Mouse (Mus musculus) urinary bladder, postnatal 14 days (tissue): Measurements from ENCODE around the gene Exoc6.

Experiments
- DNase-seq: peaks from one replicate; pipeline ENCODE4 v3.0.0; 2021; ENCODE audit warnings: low spot score

The Exoc6 gene

DNA sequence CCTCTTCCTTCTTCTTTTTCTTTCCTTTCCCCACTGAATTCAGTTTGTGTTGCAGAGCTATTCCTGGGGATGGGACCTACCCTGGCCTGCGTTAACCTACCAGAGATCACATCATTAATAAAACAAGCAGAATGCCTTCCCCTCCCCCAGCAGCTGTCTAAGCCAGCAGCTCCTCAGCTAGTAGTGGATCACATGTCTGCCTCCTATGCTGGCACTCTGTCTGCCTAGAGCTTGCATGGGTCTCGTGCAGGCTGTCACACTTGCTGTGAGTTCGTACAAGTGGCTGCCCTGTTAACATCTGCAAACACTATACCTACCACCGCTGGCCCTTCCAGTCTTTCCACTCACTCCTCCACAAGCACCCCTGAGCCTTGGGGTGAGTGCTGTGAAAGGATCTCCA lies 29.4 kb downstream of the Exoc6 start:
- no peak for DNase-seq

GRCm38 (mm10) chr19:37580438-37580837 lies 30.2 kb downstream of the Exoc6 start:
- no peak for DNase-seq

- no peak for DNase-seq
Observed at GRCm38 (mm10) chr19:37585210-37585609, 35.0 kb downstream of the Exoc6 start.

- no peak for DNase-seq
Observed at GRCm38 (mm10) chr19:37585684-37586083, 35.5 kb downstream of the Exoc6 start.

DNA sequence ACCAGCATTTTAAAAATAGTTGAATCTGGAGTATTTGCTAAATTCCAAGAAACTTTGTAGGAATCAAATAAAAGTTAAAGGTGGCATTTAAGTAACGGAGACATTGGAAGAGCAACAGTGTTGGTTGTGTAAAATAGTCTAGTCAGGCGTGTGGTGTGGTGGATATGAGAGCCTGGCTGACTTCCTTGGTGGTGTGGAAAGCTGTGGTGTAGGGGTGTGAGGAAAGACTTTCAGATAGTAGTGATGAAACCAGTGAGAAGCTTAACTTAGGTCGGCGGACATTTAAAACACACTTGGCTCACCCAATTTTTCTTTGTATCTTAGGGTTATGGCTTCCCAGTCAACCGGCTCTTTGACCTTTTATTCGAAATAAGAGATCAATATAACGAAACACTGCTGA lies 40.3 kb downstream of the Exoc6 start:
- no peak for DNase-seq

GRCm38 (mm10) chr19:37601968-37602848 lies 52.0 kb downstream of the Exoc6 start:
- DNase-seq = peak; percentile 50

- DNase-seq = no peak
Observed at GRCm38 (mm10) chr19:37609991-37610390, 59.8 kb downstream of the Exoc6 start.

DNA sequence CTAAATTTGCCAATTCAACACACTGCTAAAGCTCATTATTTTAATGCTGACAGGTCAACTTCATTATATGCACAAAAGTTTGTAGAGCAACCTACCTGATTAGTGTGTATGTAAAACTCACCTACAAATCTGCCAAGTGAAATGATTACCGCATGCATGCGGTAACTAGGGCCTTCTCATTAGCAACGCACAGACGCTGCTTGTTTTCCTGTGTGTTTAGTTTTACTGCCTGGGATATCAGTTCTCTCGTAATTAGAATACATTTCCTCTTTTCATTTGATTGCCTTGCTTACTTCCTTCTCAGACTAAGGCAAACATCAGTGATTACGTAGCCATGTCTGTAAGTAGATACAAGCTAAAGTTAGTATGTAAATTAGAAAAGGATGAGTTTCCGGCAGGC lies 62.7 kb downstream of the Exoc6 start:
- no peak for DNase-seq

- no peak for DNase-seq
Observed at GRCm38 (mm10) chr19:37615039-37615630, 64.9 kb downstream of the Exoc6 start.

DNA sequence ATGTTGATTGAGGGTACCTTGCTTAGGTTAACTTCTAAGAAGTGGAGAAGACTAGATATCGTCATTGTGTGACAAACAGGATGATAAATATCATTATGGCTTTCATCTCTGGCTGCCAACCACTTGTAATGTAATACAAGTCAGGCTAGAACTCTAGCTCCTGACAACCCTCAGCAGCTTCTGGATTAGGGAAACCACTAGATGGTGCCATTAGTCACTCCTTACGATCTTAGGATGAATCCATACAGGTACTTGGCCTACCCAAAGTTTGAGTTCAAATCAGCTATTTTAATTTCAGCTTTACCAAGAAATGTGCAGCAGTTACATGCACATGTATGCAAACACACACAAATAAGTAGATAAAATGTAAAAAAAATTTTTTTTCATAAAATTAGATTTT lies 97.8 kb downstream of the Exoc6 start:
- DNase-seq = no peak

DNA sequence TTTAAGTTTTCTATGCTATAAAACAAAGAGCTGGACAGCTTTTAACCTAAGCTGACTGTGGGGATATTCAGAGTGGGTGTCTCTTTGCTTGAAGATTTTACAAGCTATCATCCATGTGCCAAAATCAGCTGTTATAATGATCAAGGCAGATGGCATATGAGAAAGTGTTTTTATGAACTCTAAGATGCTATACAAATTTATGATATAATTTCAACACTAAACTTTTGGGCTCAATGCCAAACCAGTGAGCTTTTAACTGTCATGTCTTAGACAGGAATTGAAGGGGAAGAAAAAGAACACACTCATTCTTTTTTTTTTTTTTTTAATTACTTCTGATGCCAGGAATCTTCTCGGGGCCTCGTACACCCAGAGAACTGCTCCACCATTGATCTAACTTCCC lies 100.3 kb downstream of the Exoc6 start:
- no peak for DNase-seq

- no peak for DNase-seq
Observed at GRCm38 (mm10) chr19:37654012-37654411, 103.8 kb downstream of the Exoc6 start.

- DNase-seq = no peak
Observed at GRCm38 (mm10) chr19:37656441-37656840, 106.2 kb downstream of the Exoc6 start.

DNA sequence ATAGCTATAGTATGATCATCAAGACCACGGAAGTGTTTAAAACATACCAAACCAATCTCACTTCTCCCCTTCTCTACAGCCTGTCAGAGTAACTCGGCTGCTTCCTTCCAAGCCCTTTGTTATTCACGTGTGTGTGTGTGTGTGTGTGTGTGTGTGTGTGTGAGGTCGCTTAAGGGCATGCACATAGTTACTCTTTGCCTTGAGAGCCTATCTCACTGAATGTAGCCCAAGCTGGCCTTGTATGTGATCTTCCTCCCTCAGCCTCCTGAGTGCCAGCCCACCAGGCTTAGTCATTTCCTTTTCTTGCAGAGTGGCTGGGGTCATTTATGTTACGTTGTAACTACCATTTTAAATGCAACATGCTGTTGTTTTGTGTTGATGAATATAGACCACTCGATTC lies 115.0 kb downstream of the Exoc6 start:
- no peak for DNase-seq

- no peak for DNase-seq
Observed at GRCm38 (mm10) chr19:37667855-37668594, 117.8 kb downstream of the Exoc6 start.

GRCm38 (mm10) chr19:37668657-37669056 lies 118.4 kb downstream of the Exoc6 start:
- DNase-seq = no peak

GRCm38 (mm10) chr19:37669486-37669885 lies 119.3 kb downstream of the Exoc6 start:
- no peak for DNase-seq

GRCm38 (mm10) chr19:37673393-37673792 lies 123.2 kb downstream of the Exoc6 start:
- no peak for DNase-seq

DNA sequence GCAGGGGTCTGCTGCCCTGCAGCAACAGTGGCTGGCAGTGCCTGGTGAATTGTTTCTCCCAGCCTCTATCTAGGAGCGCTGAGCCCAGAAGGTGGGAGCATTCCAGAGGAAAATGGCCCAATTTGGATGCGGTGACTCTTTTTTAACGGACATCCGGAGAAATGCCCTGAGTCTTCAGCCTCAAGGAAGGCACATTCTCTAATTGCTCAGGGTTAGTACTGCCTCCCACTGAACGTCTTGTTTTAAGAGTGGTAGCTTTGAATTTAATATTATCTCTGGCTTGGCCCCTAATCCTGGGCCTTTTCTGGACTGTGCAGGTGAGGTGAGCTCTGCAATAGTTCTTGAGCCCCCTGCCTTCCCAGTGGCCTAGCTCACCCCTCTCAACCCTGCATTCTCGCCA lies 135.1 kb downstream of the Exoc6 start, which contains the start of gene Cyp26c1:
Cyp26c1 (plus strand) TSS at position 301 of the 400 bp plus-strand sequence.
- no peak for DNase-seq

GRCm38 (mm10) chr19:37686347-37686746 lies 136.1 kb downstream of the Exoc6 start:
- no peak for DNase-seq

DNA sequence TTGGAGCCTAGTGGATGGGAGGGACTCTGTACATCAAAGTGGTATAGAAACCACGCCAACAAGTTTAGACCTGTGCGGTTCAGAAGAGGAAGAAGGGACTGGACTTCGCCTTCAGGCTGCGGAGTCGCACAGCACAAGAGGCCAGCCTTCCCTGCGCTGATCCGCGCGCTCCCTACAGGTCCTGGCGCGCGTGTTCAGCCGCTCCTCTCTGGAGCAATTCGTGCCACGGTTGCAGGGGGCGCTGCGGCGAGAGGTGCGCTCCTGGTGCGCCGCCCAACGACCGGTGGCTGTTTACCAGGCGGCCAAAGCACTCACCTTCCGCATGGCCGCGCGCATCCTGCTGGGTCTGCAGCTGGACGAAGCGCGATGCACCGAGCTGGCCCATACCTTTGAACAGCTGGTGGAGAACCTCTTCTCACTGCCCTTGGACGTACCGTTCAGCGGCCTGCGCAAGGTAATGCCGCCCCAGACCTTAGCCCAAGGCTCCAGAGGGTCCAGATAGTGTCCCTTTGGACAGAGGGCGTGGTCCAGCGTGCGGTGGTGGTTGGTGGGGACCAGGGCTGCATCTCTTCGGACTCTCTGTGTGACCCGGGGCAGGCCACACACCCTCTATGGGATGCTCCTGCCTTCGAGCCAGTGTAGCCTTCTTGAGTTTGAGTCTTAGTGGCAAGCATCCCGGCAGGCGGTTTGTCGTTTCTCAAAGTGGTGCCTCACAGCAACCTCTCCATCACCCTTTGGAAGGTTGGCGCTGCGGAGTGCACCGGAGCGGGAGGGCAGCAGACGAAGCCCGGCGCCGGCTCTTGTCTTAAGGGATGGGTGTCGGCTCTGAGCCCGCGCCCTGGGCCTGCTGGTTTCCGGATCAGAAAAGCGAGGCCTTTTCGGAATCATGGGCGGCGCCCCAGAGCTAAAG lies 137.0 kb downstream of the Exoc6 start:
- DNase-seq = peak; percentile 20

GRCm38 (mm10) chr19:37689478-37689877 lies 139.3 kb downstream of the Exoc6 start:
- DNase-seq = no peak
